Mouse (Mus musculus) heart, postnatal 25 days (tissue): Measurements from ENCODE around the gene Lrrc20. TPM values are rescaled to one million over a fixed set of nuclear protein-coding genes. Genes with fewer than 3 reads are reported as not detected.

Source experiments
- DNase-seq: peaks from one replicate; pipeline ENCODE4 v3.0.0; 2022; ENCODE audit warnings: low spot score
- intact Hi-C: fragments of 180-260 bp; cut with DNase I; formaldehyde crosslinking; loops from one replicate; pipeline ENCODE4 v1.15.1; 2025
- total RNA-seq, 2 experiments: library from RNA; stranded (reverse); gene quantifications; 2 replicates each; pipeline ENCODE4 v1.2.3; 2021

The Lrrc20 gene
- total RNA-seq, 2 experiments from 2014 or later: 30.1 to 31.3 TPM

- no peak for DNase-seq
- intact Hi-C loops: loop anchor here (5.0 kb wide), 2 partner anchors 135 to 185 kb away; no protein-coding TSS in a partner anchor
Measured at GRCm38 (mm10) chr10:61466873-61467272, 8.7 kb upstream of the Lrrc20 start.

- intact Hi-C loops: loop anchor here (5.0 kb wide), 2 partner anchors 133 to 183 kb away; no protein-coding TSS in a partner anchor
- no peak for DNase-seq
Measured at GRCm38 (mm10) chr10:61468900-61469299, 6.7 kb upstream of the Lrrc20 start.

- DNase-seq: no peak
- intact Hi-C loops: loop anchor here (2.0 kb wide), 1 partner anchor 21 kb away; the partner anchor contains the start of gene Eif4ebp2
Measured at GRCm38 (mm10) chr10:61473640-61474039, 2.0 kb upstream of the Lrrc20 start.

GRCm38 (mm10) chr10:61474344-61474743 lies 1.3 kb upstream of the Lrrc20 start:
- intact Hi-C loops: loop anchor here (2.0 kb wide), 1 partner anchor 22 kb away; the partner anchor contains the start of gene Eif4ebp2
- no peak for DNase-seq

GRCm38 (mm10) chr10:61476440-61477165 lies 1.0 kb downstream of the Lrrc20 start:
- intact Hi-C loops: no loop called here
- no peak for DNase-seq

- intact Hi-C loops: no loop called here
- no peak for DNase-seq
Measured at GRCm38 (mm10) chr10:61479461-61479860, 3.9 kb downstream of the Lrrc20 start.

GRCm38 (mm10) chr10:61479927-61480326 lies 4.3 kb downstream of the Lrrc20 start:
- DNase-seq: no peak
- intact Hi-C loops: no loop called here

GRCm38 (mm10) chr10:61480488-61480887 lies 4.9 kb downstream of the Lrrc20 start:
- no peak for DNase-seq
- intact Hi-C loops: no loop called here

GRCm38 (mm10) chr10:61482771-61483170 lies 7.2 kb downstream of the Lrrc20 start:
- intact Hi-C loops: no loop called here
- DNase-seq: no peak

GRCm38 (mm10) chr10:61484801-61485200 lies 9.2 kb downstream of the Lrrc20 start:
- intact Hi-C loops: no loop called here
- no peak for DNase-seq

GRCm38 (mm10) chr10:61486551-61487339 lies 11.1 kb downstream of the Lrrc20 start:
- intact Hi-C loops: no loop called here
- no peak for DNase-seq

GRCm38 (mm10) chr10:61488522-61489110 lies 13.0 kb downstream of the Lrrc20 start:
- intact Hi-C loops: no loop called here
- no peak for DNase-seq

GRCm38 (mm10) chr10:61491573-61491972 lies 16.0 kb downstream of the Lrrc20 start:
- DNase-seq: no peak
- intact Hi-C loops: loop anchor here (2.0 kb wide), 1 partner anchor 111 kb away; no protein-coding TSS in a partner anchor

- intact Hi-C loops: loop anchor here (2.0 kb wide), 1 partner anchor 167 kb away; no protein-coding TSS in a partner anchor
- peak; percentile 55 for DNase-seq
Measured at GRCm38 (mm10) chr10:61492040-61492439, 16.4 kb downstream of the Lrrc20 start.

- intact Hi-C loops: no loop called here
- no peak for DNase-seq
Measured at GRCm38 (mm10) chr10:61495461-61495860, 19.9 kb downstream of the Lrrc20 start.

GRCm38 (mm10) chr10:61496231-61496630 lies 20.6 kb downstream of the Lrrc20 start:
- no peak for DNase-seq
- intact Hi-C loops: no loop called here

GRCm38 (mm10) chr10:61499505-61500466 lies 24.2 kb downstream of the Lrrc20 start:
- intact Hi-C loops: no loop called here
- no peak for DNase-seq

GRCm38 (mm10) chr10:61500756-61501155 lies 25.2 kb downstream of the Lrrc20 start:
- intact Hi-C loops: no loop called here

GRCm38 (mm10) chr10:61504073-61504472 lies 28.5 kb downstream of the Lrrc20 start:
- intact Hi-C loops: no loop called here
- no peak for DNase-seq

More at GRCm38 (mm10) chr10:61500756-61501155, 25.2 kb downstream of the Lrrc20 start:
- no peak for DNase-seq
